7 mouse cellular contexts compared by ENCODE assay signal in genomic region chr8:94913061-94913660, GRCm38 (mm10). TPM values are rescaled to one million over a fixed set of nuclear protein-coding genes. Genes with fewer than 3 reads are reported as not detected.
DNase-seq lines count a peak whose midpoint lies in the region; ATAC-seq and TF ChIP-seq lines count a peak whose summit lies in the region.

No protein-coding gene starts in this region.

- no peaks in the 10 kb centered on the region for H3K27me3 ChIP-seq in intestine, embryonic 16.5 days (replicated peaks; ENCODE audit: control insufficient read depth, insufficient read depth, low read length)
- H3K27me3 ChIP-seq in limb, embryonic 13.5 days: peaks cover 20% of the 10 kb centered on the region
- H3K27me3 ChIP-seq in midbrain, embryonic 13.5 days: peaks cover 66% of the 10 kb centered on the region
- no peaks in the 10 kb centered on the region for H3K27me3 ChIP-seq in stomach, postnatal 0 days (ENCODE audit: control insufficient read depth, insufficient read depth, low read length)

- H3K27ac ChIP-seq in intestine, embryonic 16.5 days (ENCODE audit: low read length): no peak overlapping the region
- no peak overlapping the region for H3K27ac ChIP-seq in limb, embryonic 13.5 days
- no peak overlapping the region for H3K27ac ChIP-seq in midbrain, embryonic 13.5 days
- H3K27ac ChIP-seq in stomach, postnatal 0 days (replicated peaks): no peak overlapping the region

- peak; percentile 18 for DNase-seq in T-cell, adult 2 months (ENCODE audit: low spot score)
- peak; percentile 79 for DNase-seq in adrenal gland, postnatal 25 days
- DNase-seq in forelimb bud, embryonic 11.5 days (ENCODE audit: low read depth, low spot score): peak; percentile 66
- peak; percentile 88 for DNase-seq in stomach, postnatal 0 days (ENCODE audit: low spot score)

- H3K4me1 ChIP-seq in intestine, embryonic 16.5 days (ENCODE audit: control insufficient read depth, insufficient read depth, low read length): peaks cover 44% of the 10 kb centered on the region
- peaks cover 70% of the 10 kb centered on the region for H3K4me1 ChIP-seq in limb, embryonic 13.5 days
- H3K4me1 ChIP-seq in midbrain, embryonic 13.5 days (replicated peaks): peaks cover 32% of the 10 kb centered on the region
- peaks cover 4% of the 10 kb centered on the region for H3K4me1 ChIP-seq in stomach, postnatal 0 days (replicated peaks; ENCODE audit: control insufficient read depth, insufficient read depth)

- H3K4me2 ChIP-seq in intestine, embryonic 16.5 days (ENCODE audit: low read depth, low read length): peak overlapping the region; percentile 67
- peak overlapping the region; percentile 88 for H3K4me2 ChIP-seq in limb, embryonic 13.5 days (replicated peaks)
- peak overlapping the region; percentile 79 for H3K4me2 ChIP-seq in midbrain, embryonic 13.5 days (replicated peaks)
- H3K4me2 ChIP-seq in stomach, postnatal 0 days (replicated peaks; ENCODE audit: low read depth): peak overlapping the region; percentile 53

- peaks cover 3% of the 10 kb centered on the region; the same call in 1 of the 2 replicates for H3K36me3 ChIP-seq in intestine, embryonic 16.5 days (ENCODE audit: control insufficient read depth, insufficient read depth, low read length)
- H3K36me3 ChIP-seq in limb, embryonic 13.5 days: peaks cover 52% of the 10 kb centered on the region
- no peaks in the 10 kb centered on the region for H3K36me3 ChIP-seq in midbrain, embryonic 13.5 days
- peaks cover 7% of the 10 kb centered on the region; the same call in 1 of the 2 replicates for H3K36me3 ChIP-seq in stomach, postnatal 0 days (ENCODE audit: control insufficient read depth, insufficient read depth, low read length)

- peak; percentile 79 for TF ChIP-seq CTCF in stomach, postnatal 0 days (IDR thresholded peaks at IDR 0.05; ENCODE audit: low read depth)

- ATAC-seq in intestine, embryonic 16.5 days: peak; percentile 47
- no peak for ATAC-seq in limb, embryonic 13.5 days (ENCODE audit: low FRiP score, low read depth)
- peak; percentile 81 for ATAC-seq in midbrain, embryonic 13.5 days
- ATAC-seq in stomach, postnatal 0 days (ENCODE audit: low FRiP score, low TSS enrichment): peak; percentile 71

- TF ChIP-seq EP300 in stomach, postnatal 0 days (optimal IDR thresholded peaks at IDR 0.05): no peak

- no peaks in the 10 kb centered on the region for H3K9me3 ChIP-seq in intestine, embryonic 16.5 days (ENCODE audit: control insufficient read depth, low read length)
- no peaks in the 10 kb centered on the region for H3K9me3 ChIP-seq in limb, embryonic 13.5 days
- no peaks in the 10 kb centered on the region for H3K9me3 ChIP-seq in midbrain, embryonic 13.5 days
- no peaks in the 10 kb centered on the region for H3K9me3 ChIP-seq in stomach, postnatal 0 days (ENCODE audit: control insufficient read depth, low read length)

- peak overlapping the region; percentile 40 for H3K4me3 ChIP-seq in intestine, embryonic 16.5 days (ENCODE audit: low read length)
- H3K4me3 ChIP-seq in limb, embryonic 13.5 days: peak overlapping the region; percentile 38
- peak overlapping the region; percentile 50 for H3K4me3 ChIP-seq in midbrain, embryonic 13.5 days (replicated peaks)
- H3K4me3 ChIP-seq in stomach, postnatal 0 days (ENCODE audit: low read depth, low read length): peak overlapping the region; percentile 20; the same call in 1 of the 2 replicates

- 20% methylated on average over 77 of the region's 77 CpGs for WGBS in intestine, embryonic 16.5 days
- WGBS in limb, embryonic 13.5 days: 8% methylated on average over 77 of the region's 77 CpGs
- 4% methylated on average over 76 of the region's 77 CpGs for WGBS in midbrain, embryonic 13.5 days
- 28% methylated on average over 68 of the region's 77 CpGs for WGBS in stomach, postnatal 0 days

- peak overlapping the region; percentile 48 for H3K9ac ChIP-seq in intestine, embryonic 16.5 days (ENCODE audit: low read depth, low read length)
- H3K9ac ChIP-seq in limb, embryonic 13.5 days: peak overlapping the region; percentile 58
- H3K9ac ChIP-seq in midbrain, embryonic 13.5 days (replicated peaks): peak overlapping the region; percentile 59
- H3K9ac ChIP-seq in stomach, postnatal 0 days (ENCODE audit: low read length): no peak overlapping the region

RNA-seq across cellular contexts. Expression of gene Ccdc102a, which starts 4.7 kb away (rescaled TPM):
- total RNA-seq in adrenal gland, postnatal 25 days (2021): 7.7 and 8.8 TPM in 2 replicates
- polyA plus RNA-seq in intestine, embryonic 16.5 days (2015; fragmentation: Nextera tagmentation; extraction: Ambion mirVana): 10.9 and 11.5 TPM in 2 replicates
- 46.3 and 46.6 TPM in 2 replicates for polyA plus RNA-seq in limb, embryonic 13.5 days (2015; fragmentation: Nextera tagmentation; extraction: Ambion mirVana)
- polyA plus RNA-seq in midbrain, embryonic 13.5 days (2015; fragmentation: Nextera tagmentation; extraction: Ambion mirVana): 4.0 and 6.0 TPM in 2 replicates
- polyA plus RNA-seq in stomach, postnatal 0 days (2015; fragmentation: Nextera tagmentation; extraction: Ambion mirVana): 12.0 and 12.7 TPM in 2 replicates

RNA-seq across cellular contexts. Expression of gene Adgrg5, which starts 10.3 kb away (rescaled TPM):
- 0.33 and 0.76 TPM in 2 replicates for total RNA-seq in adrenal gland, postnatal 25 days (2021)
- polyA plus RNA-seq in intestine, embryonic 16.5 days (2015; fragmentation: Nextera tagmentation; extraction: Ambion mirVana): 1.6 and 2.8 TPM in 2 replicates
- polyA plus RNA-seq in limb, embryonic 13.5 days (2015; fragmentation: Nextera tagmentation; extraction: Ambion mirVana): 0.10 and 0.13 TPM in 2 replicates
- 0.08 and 0.13 TPM in 2 replicates for polyA plus RNA-seq in midbrain, embryonic 13.5 days (2015; fragmentation: Nextera tagmentation; extraction: Ambion mirVana)
- polyA plus RNA-seq in stomach, postnatal 0 days (2015; fragmentation: Nextera tagmentation; extraction: Ambion mirVana): 0.15 and 0.27 TPM in 2 replicates

RNA-seq across cellular contexts. Expression of gene Dok4, which starts 37.0 kb away (rescaled TPM):
- 8.8 and 15.3 TPM in 2 replicates for total RNA-seq in adrenal gland, postnatal 25 days (2021)
- polyA plus RNA-seq in intestine, embryonic 16.5 days (2015; fragmentation: Nextera tagmentation; extraction: Ambion mirVana): 49.6 and 51.5 TPM in 2 replicates
- polyA plus RNA-seq in limb, embryonic 13.5 days (2015; fragmentation: Nextera tagmentation; extraction: Ambion mirVana): 21.4 and 21.7 TPM in 2 replicates
- polyA plus RNA-seq in midbrain, embryonic 13.5 days (2015; fragmentation: Nextera tagmentation; extraction: Ambion mirVana): 51.2 and 54.5 TPM in 2 replicates
- 19.3 and 20.5 TPM in 2 replicates for polyA plus RNA-seq in stomach, postnatal 0 days (2015; fragmentation: Nextera tagmentation; extraction: Ambion mirVana)

RNA-seq across cellular contexts. Expression of gene Polr2c, which starts 55.9 kb away (rescaled TPM):
- total RNA-seq in adrenal gland, postnatal 25 days (2021): 62.1 and 66.2 TPM in 2 replicates
- 117 and 133 TPM in 2 replicates for polyA plus RNA-seq in intestine, embryonic 16.5 days (2015; fragmentation: Nextera tagmentation; extraction: Ambion mirVana)
- polyA plus RNA-seq in limb, embryonic 13.5 days (2015; fragmentation: Nextera tagmentation; extraction: Ambion mirVana): 145 and 149 TPM in 2 replicates
- 133 and 140 TPM in 2 replicates for polyA plus RNA-seq in midbrain, embryonic 13.5 days (2015; fragmentation: Nextera tagmentation; extraction: Ambion mirVana)
- 70.4 and 72.7 TPM in 2 replicates for polyA plus RNA-seq in stomach, postnatal 0 days (2015; fragmentation: Nextera tagmentation; extraction: Ambion mirVana)

Comparison
In these comparisons a context has a peak if more than half of its experiments do, and no peak if none do; other contexts are left out.
1. DNase-seq: peak in every context shown above with its lines; median percentile 88 in stomach, postnatal 0 days; 79 in adrenal gland, postnatal 25 days; 66 in forelimb bud, embryonic 11.5 days; 18 in T-cell, adult 2 months.